Mouse (Mus musculus) small intestine, adult 2 months (tissue): Measurements from ENCODE around the gene Timeless. TPM values are rescaled to one million over a fixed set of nuclear protein-coding genes. Genes with fewer than 3 reads are reported as not detected.
"Not testable (repeated sequence)": the region's sequence is repeated elsewhere in the genome, so short reads cannot be mapped to it uniquely, and the experiment has no call there.

Experiments
- H3K27ac ChIP-seq: fragments of 200-500 bp; 2 replicates; pipeline ENCODE4 v1.5.1; 2012; ENCODE audit warnings: low read depth, low read length, control low read depth, inconsistent platforms; ENCODE audit not compliant: insufficient read depth
- H3K27me3 ChIP-seq: fragments of 200-500 bp; 2 replicates; pipeline ENCODE4 v1.6.1; 2012; ENCODE audit warnings: mild to moderate bottlenecking, moderate library complexity, low read length, inconsistent platforms; ENCODE audit not compliant: control insufficient read depth, insufficient read depth
- H3K36me3 ChIP-seq: fragments of 200-500 bp; 2 replicates; pipeline ENCODE4 v1.6.1; 2012; ENCODE audit warnings: mild to moderate bottlenecking, low read length, control low read depth, inconsistent platforms; ENCODE audit not compliant: control insufficient read depth, insufficient read depth
- H3K4me1 ChIP-seq: fragments of 200-500 bp; 2 replicates; pipeline ENCODE4 v1.6.1; 2012; ENCODE audit warnings: low read length, inconsistent platforms, mixed read lengths; ENCODE audit not compliant: control insufficient read depth, insufficient read depth, insufficient read length
- H3K4me3 ChIP-seq: fragments of 200-500 bp; 2 replicates; pipeline ENCODE4 v1.5.1; 2012; ENCODE audit warnings: low read depth, mild to moderate bottlenecking, control low read depth, inconsistent platforms, low read length, moderate library complexity
- CTCF ChIP-seq: fragments of 200-500 bp; IDR thresholded peaks from 2 replicates; pipeline ENCODE4 v1.5.1; 2012; ENCODE audit warnings: low read depth, mild to moderate bottlenecking, control low read depth, inconsistent platforms, low read length, moderate library complexity, mixed read lengths; ENCODE audit not compliant: insufficient replicate concordance, insufficient read length; ENCODE audit errors: extremely low read depth
- POLR2A ChIP-seq: fragments of 200-500 bp; IDR thresholded peaks from 2 replicates; pipeline ENCODE4 v1.6.1; 2012; ENCODE audit warnings: low read depth, mild to moderate bottlenecking, control low read depth, inconsistent platforms, low read length, moderate library complexity
- WGBS: fragments of 180-500 bp; shearing (Covaris S2); methylation state at CpG from one replicate; pipeline ENCODE4 v1.1.7; 2018; 5-methylcytosine and 5-hydroxymethylcytosine counted together
- polyA plus RNA-seq: library from polyadenylated mRNA; depleted of rRNA; stranded (reverse); fragments of >200 nt; gene quantifications from 2 replicates; pipeline ENCODE4 v1.2.3, GENCODE M21; 2012; rRNA removed

Timeless gene
- 1.5 and 2.0 TPM in 2 replicates for polyA plus RNA-seq

DNA sequence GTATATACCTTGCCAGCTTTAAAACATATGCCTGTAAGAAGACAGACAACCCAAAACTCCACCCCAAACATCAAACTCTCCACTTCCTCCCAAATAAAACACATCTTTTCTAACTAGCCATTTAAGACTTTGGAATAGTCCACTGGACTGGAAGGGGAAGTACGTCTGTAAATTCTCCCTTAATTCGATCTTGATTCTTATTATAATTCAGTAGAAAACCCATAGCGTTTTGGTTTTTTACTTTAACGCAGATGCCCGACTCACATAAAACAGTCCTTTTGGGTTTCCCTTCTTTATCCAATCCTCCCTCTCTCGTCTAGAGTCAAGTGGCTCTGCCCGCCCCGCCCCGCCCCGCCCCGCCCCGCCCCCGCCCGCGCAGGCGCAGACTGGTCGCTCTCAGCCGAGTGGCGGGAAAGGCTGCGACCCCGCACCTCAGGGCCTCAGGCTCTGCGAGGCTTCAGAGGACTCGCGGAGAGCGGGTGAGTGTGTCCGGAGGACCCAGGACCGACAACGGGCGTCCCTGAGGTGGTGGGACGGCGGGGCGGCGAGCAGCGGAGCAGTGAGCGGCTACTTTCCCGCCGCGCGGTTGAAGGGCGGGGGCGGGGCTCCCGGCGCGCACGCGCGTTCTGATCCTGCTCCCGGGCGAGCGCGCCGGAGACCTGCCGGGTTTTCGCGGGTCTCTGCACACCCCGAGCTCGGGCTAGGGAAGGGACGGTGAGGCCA, at the start of gene Timeless:
Gene Timeless (plus strand): TSS at position 369 of the 723 bp plus-strand sequence.
- Histone ChIP-seq H3K27me3 (no peaks in the 10 kb centered on the region), H3K4me3 (peak within 1 kb of the TSS; percentile 93), H3K27ac (peak within 1 kb of the TSS; percentile 87), H3K4me1 (no peaks in the 10 kb centered on the region), H3K36me3 (no peaks in the 10 kb centered on the region)
- TF ChIP-seq CTCF (no peak), POLR2A (peak; percentile 76; the same call in 1 of the 2 replicates)
- under 1% methylated on average over 58 of the region's 58 CpGs for WGBS

DNA sequence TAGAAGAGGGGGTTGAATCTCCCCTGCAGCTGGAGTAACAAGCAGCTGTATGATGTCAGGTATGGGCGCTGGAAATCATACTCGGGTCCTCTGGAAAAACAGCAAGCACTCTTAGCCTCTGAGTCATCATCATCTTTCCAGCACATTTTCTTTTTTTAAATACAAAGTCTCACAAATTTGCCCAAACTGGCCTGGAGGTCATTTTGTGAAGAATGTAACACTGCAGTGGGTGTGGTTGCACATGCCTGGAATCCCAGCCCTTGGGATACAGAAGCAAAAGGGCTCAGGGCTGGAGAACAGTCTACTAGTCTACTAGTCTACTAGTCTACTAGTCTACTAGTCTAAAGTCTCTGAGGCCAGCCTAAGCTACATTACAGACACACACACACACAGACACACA, 47.6 kb upstream of the Timeless start:
- Histone ChIP-seq H3K27ac (no peak overlapping the region), H3K27me3 (no peaks in the 10 kb centered on the region), H3K4me3 (no peak overlapping the region), H3K36me3 (no peaks in the 10 kb centered on the region), H3K4me1 (no peaks in the 10 kb centered on the region)
- TF ChIP-seq CTCF, result no peak
- no peak for TF ChIP-seq POLR2A
- 87% methylated on average over 2 of the region's 2 CpGs for WGBS

DNA sequence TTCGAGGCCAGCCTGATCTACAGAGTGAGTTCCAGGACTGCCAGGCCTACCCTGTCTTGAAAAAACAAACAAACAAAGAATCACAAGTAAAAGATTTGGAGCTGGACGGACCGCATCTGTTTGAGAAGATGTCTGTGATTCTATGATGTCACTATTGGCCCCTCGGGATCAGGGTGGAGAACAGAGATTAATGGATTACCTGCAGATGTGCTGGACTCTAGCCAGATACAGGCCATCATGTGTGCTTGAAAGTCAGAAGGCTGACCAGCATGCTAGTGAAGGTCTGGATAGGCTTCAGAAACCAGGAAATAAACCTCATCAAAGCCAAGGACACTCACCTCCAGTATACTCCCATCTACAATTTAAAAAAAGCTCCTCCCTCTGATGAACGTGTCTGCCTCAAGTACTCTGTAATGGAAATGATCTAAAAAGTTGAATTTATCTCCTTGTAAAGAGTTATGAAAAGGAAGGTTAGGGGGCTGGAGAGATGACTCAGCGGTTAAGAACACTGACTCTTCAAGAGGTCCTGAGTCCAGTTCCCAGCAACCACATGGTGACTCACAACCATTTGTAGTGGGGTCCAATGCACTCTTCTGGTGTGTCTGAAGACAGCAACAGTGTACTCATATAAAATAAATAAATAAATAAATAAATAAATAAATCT, 46.5 kb upstream of the Timeless start:
- TF ChIP-seq POLR2A (no peak), CTCF (no peak)
- Histone ChIP-seq H3K27ac (no peak overlapping the region), H3K36me3 (no peaks in the 10 kb centered on the region), H3K4me3 (no peak overlapping the region), H3K27me3 (no peaks in the 10 kb centered on the region), H3K4me1 (no peaks in the 10 kb centered on the region)
- 71% methylated on average over 6 of the region's 6 CpGs for WGBS

DNA sequence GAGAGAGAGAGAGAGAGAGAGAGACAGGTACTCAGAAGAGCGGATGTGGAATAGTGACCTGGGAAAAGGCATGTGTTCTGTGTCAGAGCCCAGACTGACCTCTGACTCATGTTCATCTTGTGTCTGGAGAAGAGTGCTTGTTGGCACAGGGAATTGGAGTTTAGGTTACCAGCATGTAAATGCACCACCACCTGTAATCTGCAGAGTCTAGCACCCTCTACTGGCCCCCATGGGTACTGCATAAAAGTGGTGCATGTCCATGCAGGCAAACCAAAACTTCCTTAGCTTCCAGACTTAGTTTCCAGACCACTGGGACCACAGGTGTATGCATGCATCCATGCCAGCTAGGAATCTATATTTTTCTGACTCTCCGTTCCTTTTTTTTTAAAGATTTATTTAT, 45.9 kb upstream of the Timeless start:
- peak; percentile 81; the same call in 1 of the 2 replicates for TF ChIP-seq CTCF
- no peak for TF ChIP-seq POLR2A
- H3K4me1 ChIP-seq, result no peaks in the 10 kb centered on the region
- H3K27me3 ChIP-seq, result no peaks in the 10 kb centered on the region
- H3K36me3 ChIP-seq, result no peaks in the 10 kb centered on the region
- WGBS, result 35% methylated on average over 2 of the region's 2 CpGs
- no peak overlapping the region for H3K27ac ChIP-seq
- no peak overlapping the region for H3K4me3 ChIP-seq

DNA sequence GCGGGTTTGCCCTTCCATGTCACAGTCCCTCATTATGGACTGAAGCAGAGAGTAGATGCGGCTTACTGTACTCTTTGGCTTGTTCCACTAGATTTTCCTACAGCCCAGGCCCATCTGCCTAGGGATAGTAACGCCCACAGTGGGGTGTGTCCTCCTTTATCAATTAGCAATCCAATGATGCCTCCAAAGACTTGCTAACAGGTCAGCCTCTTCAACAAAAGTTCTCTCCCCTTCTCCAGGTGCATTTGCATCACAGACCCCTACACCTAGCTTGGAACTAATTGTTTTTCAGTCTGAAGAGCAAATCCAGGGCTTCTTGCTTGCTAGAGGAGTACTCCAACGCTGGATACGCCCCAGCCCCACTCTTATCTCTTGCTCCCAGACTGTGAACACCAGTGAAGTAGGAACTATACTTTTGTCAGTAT, 44.7 kb upstream of the Timeless start:
- TF ChIP-seq POLR2A (no peak), CTCF (no peak)
- Histone ChIP-seq H3K4me1 (0 out of 2 replicates have a peak, but pooled peaks cover 2% of the 10 kb centered on the region), H3K27ac (no peak overlapping the region), H3K36me3 (no peaks in the 10 kb centered on the region), H3K4me3 (no peak overlapping the region), H3K27me3 (no peaks in the 10 kb centered on the region)
- WGBS, result 71% methylated on average over 5 of the region's 5 CpGs

DNA sequence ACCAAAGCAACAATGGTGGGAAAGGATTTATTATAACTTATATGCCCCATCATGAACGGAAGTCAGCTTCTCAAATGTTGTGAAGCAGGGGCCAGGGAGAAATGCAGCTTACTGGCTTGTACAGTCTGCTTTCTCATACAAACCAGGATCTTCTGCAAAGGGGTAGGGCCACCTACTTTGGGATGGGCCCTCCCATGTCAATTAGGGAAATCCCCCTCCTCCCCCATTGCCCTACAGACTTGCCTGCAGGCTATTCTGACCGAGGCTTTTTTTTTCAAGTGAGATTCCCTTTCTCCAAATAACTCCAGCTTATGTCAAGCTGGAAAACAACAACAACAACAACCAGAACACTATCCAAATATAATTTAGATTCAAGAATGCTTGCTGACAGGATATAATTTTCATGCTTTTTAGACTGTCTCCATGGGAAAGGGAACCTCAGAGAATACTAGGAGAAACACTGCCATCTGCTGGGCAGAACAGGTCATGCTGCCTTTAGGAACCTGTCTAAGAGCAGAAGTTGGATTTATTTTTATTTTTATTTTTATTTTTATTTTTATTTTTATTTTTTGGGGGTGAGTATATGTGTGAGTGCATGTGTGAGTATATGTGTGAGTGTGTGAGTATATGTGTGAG, 43.5 kb upstream of the Timeless start:
- Histone ChIP-seq H3K27ac (no peak overlapping the region), H3K36me3 (no peaks in the 10 kb centered on the region), H3K4me3 (no peak overlapping the region), H3K27me3 (no peaks in the 10 kb centered on the region), H3K4me1 (0 out of 2 replicates have a peak, but pooled peaks cover 2% of the 10 kb centered on the region)
- TF ChIP-seq CTCF, result no peak
- TF ChIP-seq POLR2A, result no peak
- 53% methylated on average over 2 of the region's 2 CpGs for WGBS

DNA sequence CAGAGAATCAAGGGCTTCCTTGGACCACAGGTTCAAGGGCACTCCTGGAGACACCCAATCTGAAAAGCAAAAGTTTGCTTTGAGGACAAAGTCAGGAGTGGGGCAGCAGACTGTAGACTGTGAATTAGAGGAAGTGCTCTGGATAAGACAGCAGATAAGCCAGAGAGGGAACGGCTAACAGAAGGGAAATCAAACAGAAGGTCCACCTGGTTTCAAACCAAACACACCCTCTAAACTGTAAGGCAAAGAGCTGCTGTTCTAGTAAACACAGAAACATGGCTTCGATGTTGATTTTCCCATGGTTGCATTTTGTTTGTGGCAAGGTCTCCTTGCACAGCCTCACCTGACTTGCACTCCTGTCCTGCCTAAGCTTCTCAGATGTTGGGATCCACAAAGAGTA, 40.4 kb upstream of the Timeless start:
- H3K36me3 ChIP-seq, result no peaks in the 10 kb centered on the region
- 21% methylated on average over 2 of the region's 2 CpGs for WGBS
- H3K4me1 ChIP-seq, result 0 out of 2 replicates have a peak, but pooled peaks cover 6% of the 10 kb centered on the region
- peak overlapping the region; percentile 59; the same call in 1 of the 2 replicates for H3K27ac ChIP-seq
- TF ChIP-seq POLR2A, result no peak
- TF ChIP-seq CTCF, result no peak
- H3K27me3 ChIP-seq, result 0 out of 2 replicates have a peak, but pooled peaks cover 7% of the 10 kb centered on the region
- H3K4me3 ChIP-seq, result no peak overlapping the region

DNA sequence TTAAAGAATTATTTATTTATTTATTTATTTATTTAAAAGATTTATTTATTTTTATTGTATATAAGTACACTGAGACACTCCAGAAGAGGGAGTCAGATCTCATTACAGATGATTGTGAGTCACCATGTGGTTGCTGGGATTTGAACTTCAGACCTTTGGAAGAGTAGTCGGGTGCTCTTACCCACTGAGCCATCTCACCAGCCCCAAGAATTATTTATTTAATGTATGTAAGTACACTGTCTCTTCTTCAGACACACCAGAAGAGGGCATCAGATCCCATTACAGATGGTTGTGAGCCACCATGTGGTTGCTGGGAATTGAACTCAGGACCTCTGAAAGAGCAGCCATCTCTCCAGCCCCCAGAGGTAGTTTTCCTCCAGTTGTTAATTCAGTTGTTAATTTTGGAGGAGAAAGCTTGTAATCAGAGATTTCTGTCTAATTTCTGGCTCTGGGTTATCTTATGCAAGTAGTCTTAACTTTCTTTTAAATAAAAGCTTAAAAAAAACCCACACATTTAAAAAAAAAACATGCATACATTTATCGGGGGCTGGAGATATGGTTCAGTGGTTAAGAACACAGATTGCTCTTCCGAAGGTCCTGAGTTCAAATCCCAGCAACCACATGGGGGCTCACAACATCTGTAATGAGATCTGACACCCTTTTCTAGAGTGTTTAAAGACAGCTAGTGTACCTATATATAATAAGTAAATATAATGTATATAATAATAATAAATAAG, 39.7 kb upstream of the Timeless start:
- H3K27ac ChIP-seq, H3K27me3 ChIP-seq, H3K36me3 ChIP-seq, H3K4me1 ChIP-seq, H3K4me3 ChIP-seq: not testable (repeated sequence)
- 82% methylated on average over 3 of the region's 3 CpGs for WGBS
